Mouse (Mus musculus) MEL (cell line): ENCODE measurements around the gene 4931428F04Rik. TPM values are rescaled to one million over a fixed set of nuclear protein-coding genes. Genes with fewer than 3 reads are reported as not detected.

Source experiments
- DNase-seq: peaks from one replicate; pipeline ENCODE4 v3.0.0; 2011; ENCODE audit warnings: low read depth, low spot score
- H3K27ac ChIP-seq: 2 replicates; pipeline ENCODE4 v1.5.1; 2012; ENCODE audit warnings: low read depth, mild to moderate bottlenecking, control low read depth, low read length, moderate library complexity; ENCODE audit not compliant: control insufficient read depth
- H3K27me3 ChIP-seq, 2 experiments: fragments of 150-350 bp in 1 of 2; sonication (generic) in 1 of 2; 2 replicates each; pipeline ENCODE4 v1.6.1; 2012; ENCODE audit warnings: low read length in 2 of 2, mild to moderate bottlenecking in 2 of 2, improper control_type of control experiment in 1 of 2, moderate library complexity in 1 of 2; ENCODE audit not compliant: insufficient read depth in 2 of 2, control insufficient read depth in 1 of 2
- H3K36me3 ChIP-seq, 2 experiments: 2 replicates each; pipeline ENCODE4 v1.6.1; 2012 to 2014; ENCODE audit warnings: low read length in 2 of 2, improper control_type of control experiment in 1 of 2, inconsistent platforms in 1 of 2, mild to moderate bottlenecking in 1 of 2; ENCODE audit not compliant: insufficient read depth in 2 of 2, control insufficient read depth in 1 of 2
- H3K4me1 ChIP-seq, 2 experiments: fragments of 150-350 bp in 1 of 2; sonication (generic) in 1 of 2; 2 replicates each; pipeline ENCODE4 v1.6.1; 2012; ENCODE audit warnings: low read length in 2 of 2, improper control_type of control experiment in 1 of 2, mild to moderate bottlenecking in 1 of 2; ENCODE audit not compliant: insufficient read depth in 2 of 2, control insufficient read depth in 1 of 2
- H3K4me3 ChIP-seq, 2 experiments: fragments of 150-350 bp in 1 of 2; sonication (generic) in 1 of 2; 2 replicates each; pipeline ENCODE4 v1.5.1; 2012; ENCODE audit warnings: low read depth in 2 of 2, low read length in 2 of 2, mild to moderate bottlenecking in 2 of 2, moderate library complexity in 2 of 2, control low read depth in 1 of 2, improper control_type of control experiment in 1 of 2; ENCODE audit not compliant: control insufficient read depth in 1 of 2, insufficient read depth in 1 of 2
- H3K79me2 ChIP-seq: 2 replicates; pipeline ENCODE4 v1.6.1; 2012; ENCODE audit warnings: mild to moderate bottlenecking, low read length, moderate library complexity; ENCODE audit not compliant: control insufficient read depth, poor library complexity, insufficient read depth
- H3K9ac ChIP-seq: 2 replicates; pipeline ENCODE4 v1.6.1; 2012; ENCODE audit warnings: low read depth, mild to moderate bottlenecking, control low read depth, low read length, moderate library complexity; ENCODE audit not compliant: control insufficient read depth, poor library complexity, severe bottlenecking
- H3K9me3 ChIP-seq: fragments of 150-350 bp; sonication (generic); replicated peaks from 2 replicates; pipeline ENCODE4 v1.6.1; 2012; ENCODE audit warnings: mild to moderate bottlenecking, low read length, improper control_type of control experiment, moderate library complexity; ENCODE audit not compliant: insufficient read depth
- BHLHE40 ChIP-seq: IDR thresholded peaks from 2 replicates; pipeline ENCODE4 v1.6.1; 2012; ENCODE audit warnings: low read depth, mild to moderate bottlenecking, inconsistent platforms, low read length, improper control_type of control experiment, borderline replicate concordance
- CHD2 ChIP-seq: IDR thresholded peaks from 2 replicates; pipeline ENCODE4 v1.6.1; 2011; ENCODE audit warnings: low read length, improper control_type of control experiment
- CTCF ChIP-seq, 3 experiments: IDR thresholded peaks in 2 of 3; conservative IDR thresholded peaks in 1 of 3; 2 replicates each; pipeline ENCODE4 v1.5.1; 2011 to 2012; ENCODE audit warnings: low read length in 3 of 3, low read depth in 2 of 3, mild to moderate bottlenecking in 2 of 3, improper control_type of control experiment in 1 of 3, inconsistent platforms in 1 of 3, mixed read lengths in 1 of 3, moderate library complexity in 1 of 3; ENCODE audit not compliant: control insufficient read depth in 1 of 3, insufficient read depth in 1 of 3, poor library complexity in 1 of 3, severe bottlenecking in 1 of 3
- E2F4 ChIP-seq: IDR thresholded peaks from 2 replicates; pipeline ENCODE4 v1.6.1; 2011; ENCODE audit warnings: low read depth, low read length, improper control_type of control experiment, borderline replicate concordance
- EP300 ChIP-seq, 2 experiments: IDR thresholded peaks; 2 replicates each; pipeline ENCODE4 v1.6.1; 2011; ENCODE audit warnings: improper control_type of control experiment in 2 of 2, low read length in 2 of 2, low read depth in 1 of 2, mild to moderate bottlenecking in 1 of 2
- ETS1 ChIP-seq: IDR thresholded peaks from 2 replicates; pipeline ENCODE4 v1.6.1; 2012; ENCODE audit warnings: low read depth, mild to moderate bottlenecking, inconsistent platforms, low read length, improper control_type of control experiment, moderate library complexity
- GATA1 ChIP-seq: IDR thresholded peaks from 2 replicates; pipeline ENCODE4 v1.6.1; 2011; ENCODE audit warnings: low read depth, low read length, improper control_type of control experiment
- HCFC1 ChIP-seq: IDR thresholded peaks from 2 replicates; pipeline ENCODE4 v1.6.1; 2012; ENCODE audit warnings: low read depth, mild to moderate bottlenecking, inconsistent platforms, low read length, improper control_type of control experiment, moderate library complexity
- MAX ChIP-seq: IDR thresholded peaks from 2 replicates; pipeline ENCODE4 v1.6.1; 2011; ENCODE audit warnings: low read length, improper control_type of control experiment
- MAZ ChIP-seq: IDR thresholded peaks from 2 replicates; pipeline ENCODE4 v1.6.1; 2012; ENCODE audit warnings: low read depth, mild to moderate bottlenecking, inconsistent platforms, low read length, improper control_type of control experiment
- MYB ChIP-seq: IDR thresholded peaks from 2 replicates; pipeline ENCODE4 v1.6.1; 2011; ENCODE audit warnings: mild to moderate bottlenecking, low read depth, low read length, improper control_type of control experiment
- MYC ChIP-seq: IDR thresholded peaks from 2 replicates; pipeline ENCODE4 v1.6.1; 2011; ENCODE audit warnings: low read depth, mild to moderate bottlenecking, low read length, improper control_type of control experiment, moderate library complexity
- NRF1 ChIP-seq: IDR thresholded peaks from 2 replicates; pipeline ENCODE4 v1.6.1; 2014; ENCODE audit warnings: low read depth, mild to moderate bottlenecking, inconsistent platforms, low read length, improper control_type of control experiment, moderate library complexity; ENCODE audit not compliant: poor library complexity, insufficient read depth, severe bottlenecking
- RAD21 ChIP-seq: IDR thresholded peaks from 2 replicates; pipeline ENCODE4 v1.6.1; 2011; ENCODE audit warnings: mild to moderate bottlenecking, low read depth, low read length, improper control_type of control experiment
- RCOR1 ChIP-seq: IDR thresholded peaks from 2 replicates; pipeline ENCODE4 v1.6.1; 2012; ENCODE audit warnings: low read depth, mild to moderate bottlenecking, inconsistent platforms, low read length, improper control_type of control experiment
- SMC3 ChIP-seq: IDR thresholded peaks from 2 replicates; pipeline ENCODE4 v1.6.1; 2011; ENCODE audit warnings: low read depth, low read length, improper control_type of control experiment
- TCF12 ChIP-seq: IDR thresholded peaks from 2 replicates; pipeline ENCODE4 v1.6.1; 2014; ENCODE audit warnings: low read depth, mild to moderate bottlenecking, inconsistent platforms, low read length, improper control_type of control experiment, moderate library complexity
- ZC3H11A ChIP-seq: IDR thresholded peaks from 2 replicates; pipeline ENCODE4 v1.6.1; 2012; ENCODE audit warnings: low read depth, mild to moderate bottlenecking, inconsistent platforms, low read length, improper control_type of control experiment
- ZNF384 ChIP-seq: IDR thresholded peaks from 2 replicates; pipeline ENCODE4 v1.6.1; 2012; ENCODE audit warnings: low read depth, mild to moderate bottlenecking, inconsistent platforms, low read length, improper control_type of control experiment
- polyA plus RNA-seq, 2 experiments: library from polyadenylated mRNA; stranded (reverse) in 1 of 2; unstranded in 1 of 2; fragments of >175 nt in 1 of 2; fragments of >200 nt in 1 of 2; gene quantifications; 2 replicates each; pipeline versions ENCODE4 v1.2.1 to v1.2.4; 2012; ENCODE audit warnings: low replicate concordance in 2 of 2, low read depth in 1 of 2; ENCODE audit not compliant: insufficient read length in 2 of 2, insufficient read depth in 1 of 2, missing spikeins in 1 of 2
- total RNA-seq: library from RNA; depleted of rRNA; stranded (reverse); fragments of 300-350 nt; gene quantifications from 2 replicates; pipeline ENCODE4 v1.2.3, GENCODE M21; 2012

The 4931428F04Rik gene
- total and polyA plus RNA-seq, 3 experiments = 8.2 to 13.0 TPM; not detected in 1

- Histone ChIP-seq H3K36me3 (peaks cover 0 to 26% of the 10 kb centered on the region in 2 experiments; a peak in 2 of 4 replicates), H3K27me3 (no peaks in the 10 kb centered on the region), H3K9ac (no peak overlapping the region), H3K27ac (peak overlapping the region; percentile 68), H3K4me3 (no peak overlapping the region), H3K9me3 (no peaks in the 10 kb centered on the region), H3K4me1 (peaks cover 12 to 40% of the 10 kb centered on the region in 2 experiments), H3K79me2 (peaks cover 3% of the 10 kb centered on the region)
- peak; percentile 41 for DNase-seq
- TF ChIP-seq E2F4 (no peak), MYC (no peak), CHD2 (no peak), NRF1 (no peak), ZNF384 (no peak), CTCF (IDR thresholded peaks at IDR 0.05 in 2 of 3, conservative IDR thresholded peaks at IDR 0.05 in 1 of 3; ENCODE audit: control insufficient read depth in 1 of 3, insufficient read depth in 1 of 3, low read depth in 2 of 3, low read length in 3 of 3, poor library complexity in 1 of 3, severe bottlenecking in 1 of 3) (peak; percentile 24 to 69 (median 63); a peak in 5 of 6 replicates), RAD21 (peak; percentile 48), ZC3H11A (no peak; the same call in 1 of the 2 replicates), SMC3 (peak; percentile 63), HCFC1 (no peak), BHLHE40 (no peak), GATA1 (no peak)
Observed at GRCm38 (mm10) chr8:105283074-105283473, 6.6 kb downstream of the 4931428F04Rik start.

- Histone ChIP-seq H3K79me2 (peaks cover 3% of the 10 kb centered on the region), H3K4me1 (peaks cover 12 to 40% of the 10 kb centered on the region in 2 experiments), H3K27me3 (no peaks in the 10 kb centered on the region), H3K27ac (peak overlapping the region; percentile 68), H3K36me3 (peaks cover 0 to 27% of the 10 kb centered on the region in 2 experiments; a peak in 2 of 4 replicates), H3K9ac (no peak overlapping the region), H3K4me3 (no peak overlapping the region), H3K9me3 (no peaks in the 10 kb centered on the region)
- TF ChIP-seq TCF12 = peak; percentile 75
- TF ChIP-seq ETS1 = peak; percentile 70
- TF ChIP-seq RCOR1 = peak; percentile 29; the same call in 1 of the 2 replicates
- peak; percentile 13; the same call in 1 of the 2 replicates for TF ChIP-seq MYB
- peak; percentile 78 to 87 for TF ChIP-seq EP300 (IDR thresholded peaks at IDR 0.05; ENCODE audit: low read depth in 1 of 2, low read length in 2 of 2)
- peak; percentile 85 for TF ChIP-seq GATA1
- TF ChIP-seq MAZ = no peak
- TF ChIP-seq MAX = no peak
- DNase-seq = peak; percentile 51
Observed at GRCm38 (mm10) chr8:105282239-105282638, 7.4 kb downstream of the 4931428F04Rik start.
